Mouse (Mus musculus) neural tube, embryonic 10.5 days (tissue): ENCODE results near the gene Bcar3.

Experiments used
- DNase-seq: peaks from one replicate; pipeline ENCODE4 v3.0.0-alpha.2; 2017; ENCODE audit warnings: low spot score; ENCODE audit errors: extremely low spot score

Gene Bcar3

GRCm38 (mm10) chr3:122292300-122293222 is 1.4 kb upstream of the Bcar3 start:
- DNase-seq: peak; percentile 99

DNA sequence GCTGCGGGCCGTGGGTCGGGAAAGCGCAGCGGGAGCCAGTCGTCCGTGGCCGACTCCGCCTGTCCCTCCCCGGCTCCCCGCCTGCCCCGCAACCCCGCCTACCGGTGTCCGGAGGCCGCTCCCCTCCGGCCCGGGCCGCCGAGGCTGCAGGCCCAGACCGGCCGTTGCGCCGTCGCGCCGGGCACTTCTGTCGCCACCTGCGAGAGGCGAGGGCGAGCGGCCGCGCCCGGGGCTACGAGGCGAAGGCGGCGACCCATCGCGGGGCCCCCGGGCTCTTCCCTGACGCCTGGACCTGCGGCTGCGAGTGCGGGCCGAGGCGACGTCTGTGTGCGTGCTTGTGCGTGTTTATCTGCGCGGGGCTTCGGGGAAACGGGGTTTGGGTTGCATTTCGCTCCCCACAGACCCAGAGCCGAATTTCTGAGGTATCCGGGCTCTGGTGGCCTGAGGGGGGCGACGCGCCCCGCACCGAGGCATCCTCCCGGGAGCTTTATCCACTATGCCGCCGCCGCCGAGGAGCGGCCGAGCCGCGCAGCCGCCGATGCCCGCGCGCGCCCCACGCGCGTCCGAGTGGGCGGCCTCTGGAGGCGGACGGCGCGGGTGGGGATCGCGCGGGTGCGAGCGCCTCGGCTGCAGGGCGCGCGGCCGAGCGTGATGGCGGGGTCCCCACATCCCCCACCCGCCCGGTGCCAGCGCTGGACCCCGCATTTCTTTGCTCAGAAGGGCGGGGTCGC is 548 bp upstream of the Bcar3 start:
- no peak for DNase-seq

- peak; percentile 57 for DNase-seq
These were observed 1.6 kb downstream of the Bcar3 start for GRCm38 (mm10) chr3:122295511-122295910.

DNA sequence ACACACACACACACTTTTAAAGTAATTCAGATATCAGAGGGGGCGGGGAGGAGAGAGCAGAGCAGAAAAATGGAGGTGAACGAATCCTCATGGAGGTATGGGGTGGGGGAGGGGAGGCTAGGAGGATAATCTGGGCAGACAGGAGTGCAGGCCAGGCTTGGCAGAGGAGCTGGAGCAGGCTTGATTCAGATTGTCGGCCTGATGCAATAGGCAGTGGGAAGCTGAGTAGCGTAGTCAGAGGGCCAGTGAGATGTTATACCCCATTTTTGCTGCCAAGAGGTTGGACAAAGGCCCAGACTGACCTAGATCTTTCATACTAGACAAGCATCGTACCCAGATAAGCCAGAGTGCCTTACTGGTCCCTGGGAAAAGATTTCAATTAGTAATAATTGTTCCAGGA is 3.0 kb downstream of the Bcar3 start:
- no peak for DNase-seq

DNA sequence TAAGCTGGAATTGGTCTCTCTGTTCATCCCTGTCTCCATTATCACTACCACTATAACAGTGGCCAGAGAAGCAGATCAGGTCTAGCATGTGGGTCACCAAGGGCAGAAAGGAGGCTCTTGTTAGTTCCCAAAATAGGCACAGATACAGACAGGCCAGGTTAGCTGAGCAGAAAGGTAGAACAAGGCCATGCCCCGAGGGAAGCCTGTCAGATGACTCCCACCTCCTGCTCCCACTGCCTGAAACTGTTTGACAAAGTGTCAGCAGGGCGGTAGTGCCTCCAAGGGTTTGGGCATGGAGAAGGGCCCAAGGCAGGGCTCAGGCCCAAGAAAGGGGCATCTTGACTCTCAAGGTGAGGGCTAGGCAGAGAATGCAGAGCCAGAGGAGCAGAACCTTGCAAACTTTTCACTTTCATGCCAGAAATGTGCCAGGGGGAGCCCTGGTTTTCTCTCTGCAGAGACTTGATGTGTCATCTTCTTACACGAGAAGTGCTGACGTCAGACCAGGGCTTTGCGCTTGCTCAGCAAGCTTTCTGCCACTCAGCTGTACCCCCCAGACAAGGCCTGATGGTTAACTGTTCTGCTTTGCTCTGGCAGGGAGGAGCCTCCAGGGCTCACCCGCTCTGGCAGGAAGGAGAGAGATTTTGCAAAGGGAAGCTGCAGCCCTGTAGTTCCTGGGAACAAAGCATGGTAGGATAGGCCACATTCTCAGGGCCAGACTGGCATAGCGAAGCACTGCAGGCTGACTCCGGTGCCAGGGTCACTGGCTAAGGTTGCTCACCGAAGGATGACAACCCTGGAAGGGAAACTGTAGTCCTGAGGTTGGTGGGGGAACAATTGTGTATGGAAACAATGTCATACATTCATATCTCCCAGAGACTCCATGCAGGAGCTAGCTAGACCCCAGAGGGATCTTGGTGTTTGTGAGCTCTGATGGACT is 7.3 kb downstream of the Bcar3 start:
- DNase-seq: no peak

GRCm38 (mm10) chr3:122304560-122304959 is 10.6 kb downstream of the Bcar3 start:
- DNase-seq: no peak

- no peak for DNase-seq
These were observed 14.1 kb downstream of the Bcar3 start for GRCm38 (mm10) chr3:122307894-122308671.

DNA sequence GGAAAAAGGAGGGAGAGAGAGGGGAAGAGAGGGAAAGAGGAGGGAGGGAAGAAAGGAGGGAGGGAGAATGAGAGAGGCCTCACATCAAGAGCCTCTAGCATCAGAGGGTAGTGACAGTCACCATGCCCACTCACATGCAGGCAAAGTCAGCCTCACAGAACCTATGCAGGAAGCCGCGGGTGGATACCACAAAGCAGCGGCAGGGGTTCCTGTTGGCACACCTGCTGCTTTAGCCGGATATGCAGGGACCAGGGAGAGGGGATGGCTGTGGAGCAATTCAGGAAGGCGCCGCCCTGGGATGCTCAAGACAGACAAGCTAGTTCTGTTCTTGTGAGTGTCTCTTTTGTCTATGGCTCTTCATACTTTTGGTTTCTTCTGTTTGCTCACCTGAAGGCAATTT is 15.0 kb downstream of the Bcar3 start:
- DNase-seq: no peak

DNA sequence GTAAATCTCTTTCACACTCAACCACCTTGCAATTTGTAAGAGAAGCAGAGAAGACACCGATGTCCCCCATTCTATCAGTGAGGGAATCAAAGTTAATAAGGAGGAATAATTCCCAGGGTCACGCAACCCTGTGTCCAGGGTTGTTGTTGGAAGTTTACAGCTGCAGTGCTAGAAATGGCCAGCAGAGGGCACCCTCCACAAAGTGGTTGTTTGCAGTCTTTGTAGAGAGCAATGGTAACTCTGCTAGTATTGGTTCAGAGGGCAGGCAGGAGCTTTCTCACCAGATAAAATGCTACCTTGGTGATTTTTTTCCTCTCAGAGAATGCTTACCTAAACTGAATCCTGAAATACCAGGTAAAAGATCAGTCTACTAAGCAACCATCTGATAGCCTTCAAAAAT is 18.1 kb downstream of the Bcar3 start:
- DNase-seq: peak; percentile 93

DNA sequence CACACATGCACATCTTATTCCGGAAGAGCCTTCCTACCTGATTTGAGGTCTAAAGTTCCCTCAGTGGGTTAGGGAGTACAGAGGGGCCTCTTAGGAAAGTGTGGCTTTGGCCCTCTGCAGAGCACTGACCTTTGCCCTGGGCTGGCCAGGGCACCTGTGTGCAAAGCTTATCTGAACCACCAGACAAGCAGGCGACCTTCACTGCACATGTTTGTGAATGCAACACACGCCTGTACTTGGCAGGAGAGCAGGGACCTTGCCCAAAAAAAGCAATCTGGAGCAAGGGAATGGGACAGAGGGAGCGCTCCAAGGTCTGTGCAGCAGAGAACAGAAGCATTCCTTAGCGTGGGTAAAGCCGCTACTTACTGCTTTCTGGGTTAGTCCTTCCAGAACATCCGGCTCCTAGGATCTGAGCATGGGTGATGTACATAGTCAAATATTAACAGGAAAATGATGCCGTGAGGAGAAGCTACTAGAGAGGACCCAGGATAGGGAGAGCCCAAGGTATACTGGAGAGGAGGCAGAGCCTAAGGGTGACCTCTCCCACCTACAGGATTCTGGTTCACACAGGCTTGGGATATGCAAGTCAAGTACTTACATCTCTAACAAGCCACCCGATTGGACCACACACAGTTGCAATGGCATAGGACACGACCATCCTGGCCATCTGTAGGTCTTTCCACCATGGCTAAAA is 19.1 kb downstream of the Bcar3 start:
- DNase-seq: no peak

DNA sequence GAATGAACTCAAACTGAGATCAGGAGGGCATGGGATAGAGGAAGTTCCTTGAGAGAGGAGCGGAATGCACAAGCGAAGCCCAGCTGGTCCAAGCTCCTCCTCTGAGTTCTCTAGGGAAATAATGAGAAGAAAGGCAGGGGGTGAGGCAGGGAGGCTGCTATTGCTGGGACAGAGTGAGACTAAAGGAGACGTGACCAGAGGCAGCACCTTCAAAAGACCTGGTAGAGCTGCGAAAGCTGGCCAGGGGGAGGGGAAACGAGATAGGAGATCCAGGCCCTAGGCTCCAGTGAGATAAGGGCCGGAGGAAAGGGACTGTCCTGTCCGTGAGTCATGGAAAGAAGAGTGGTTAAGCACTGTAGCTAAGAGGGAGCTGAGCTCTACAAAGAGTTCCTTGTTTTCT is 20.0 kb downstream of the Bcar3 start:
- DNase-seq: no peak

- no peak for DNase-seq
These were observed 22.7 kb downstream of the Bcar3 start for GRCm38 (mm10) chr3:122316621-122317020.

DNA sequence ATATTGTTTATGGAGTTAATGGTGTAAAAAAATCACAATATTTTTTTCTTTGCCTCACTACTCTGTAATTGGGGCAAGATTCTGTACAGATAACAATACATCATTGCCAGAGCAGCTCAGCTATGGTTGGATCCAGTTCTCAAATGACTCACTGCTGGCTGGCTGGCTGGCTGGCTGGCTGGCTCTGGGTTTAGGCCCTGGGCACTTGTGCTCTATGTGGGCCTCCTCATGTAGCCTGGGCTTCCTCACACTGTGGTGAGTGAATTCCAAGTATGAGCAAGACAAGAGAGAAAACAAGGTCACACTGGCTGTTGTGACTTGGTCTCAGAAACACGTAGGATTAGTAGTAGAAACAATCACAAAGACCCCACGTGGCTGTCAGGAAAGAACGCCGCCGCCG is 23.4 kb downstream of the Bcar3 start:
- no peak for DNase-seq

DNA sequence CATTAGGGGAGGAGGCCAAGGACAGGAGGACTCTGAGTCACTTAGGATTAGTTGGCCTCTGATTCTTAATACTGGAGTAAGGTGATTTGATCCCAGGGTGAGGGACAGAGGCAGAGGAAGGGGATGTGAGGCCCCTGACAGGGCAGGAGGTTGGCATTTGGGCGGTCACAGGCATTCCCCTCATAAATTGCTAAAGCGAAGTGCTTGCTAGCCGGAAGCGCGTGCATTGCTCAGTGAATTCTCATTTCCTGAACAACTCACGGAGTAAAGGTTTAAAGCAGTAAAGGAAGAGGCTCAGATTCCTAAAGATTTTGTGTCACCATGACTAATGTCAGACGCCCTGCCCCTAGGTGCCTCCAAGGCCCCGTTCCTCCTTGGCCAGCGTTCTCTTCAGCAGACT is 28.3 kb downstream of the Bcar3 start:
- DNase-seq: no peak

DNA sequence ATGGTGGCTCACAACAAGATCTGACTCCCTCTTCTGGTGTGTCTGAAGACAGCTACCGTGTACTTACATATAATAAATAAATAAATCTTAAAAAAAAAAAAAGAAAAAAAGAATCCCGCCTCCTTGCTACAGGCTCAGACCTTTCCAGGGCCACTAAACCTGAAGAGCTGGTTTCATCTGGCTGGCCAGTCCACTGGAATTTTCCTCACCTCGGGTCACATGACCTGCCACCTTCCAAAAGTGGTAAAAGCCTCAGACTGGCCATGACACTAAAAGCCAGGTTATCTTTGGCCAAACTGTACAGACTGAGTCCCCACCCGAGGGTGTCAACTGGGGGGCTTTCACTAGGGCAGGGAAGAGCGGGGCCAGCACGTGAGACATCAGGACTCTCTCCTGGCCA is 29.9 kb downstream of the Bcar3 start:
- DNase-seq: no peak

- DNase-seq: no peak
These were observed 30.6 kb downstream of the Bcar3 start for GRCm38 (mm10) chr3:122324528-122324927.

DNA sequence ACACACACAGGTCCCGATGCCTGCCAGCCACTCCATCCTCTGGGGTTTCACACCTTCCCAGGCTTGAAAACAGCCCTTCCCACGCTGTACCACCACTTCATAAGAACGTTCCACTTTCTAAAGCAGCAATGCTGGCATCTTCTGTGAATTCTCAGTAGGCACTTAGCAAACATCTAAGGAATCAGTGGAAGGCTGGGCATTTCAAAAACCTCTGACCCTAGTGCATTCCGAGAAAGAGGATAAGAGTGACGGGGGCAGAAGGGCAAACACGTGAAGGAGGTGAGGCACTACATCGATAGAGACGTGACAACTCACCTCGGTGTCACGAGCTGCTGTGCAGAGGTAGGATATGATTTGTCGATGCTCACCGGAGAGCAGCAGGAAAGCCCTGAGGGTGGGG is 36.5 kb downstream of the Bcar3 start:
- DNase-seq: no peak

- DNase-seq: no peak
These were observed 39.6 kb downstream of the Bcar3 start for GRCm38 (mm10) chr3:122333493-122333892.

- DNase-seq: no peak
These were observed 40.0 kb downstream of the Bcar3 start for GRCm38 (mm10) chr3:122333902-122334301.

GRCm38 (mm10) chr3:122334375-122334774 is 40.4 kb downstream of the Bcar3 start:
- DNase-seq: no peak
